Mouse (Mus musculus): ENCODE results near the gene Pde4b.

Gene Pde4b

GRCm38 (mm10) chr4:102287172-102287571 is 199.8 kb downstream of the Pde4b start:
- DNase-seq (ENCODE audit: low spot score in 2 of 2), result no peak

- no peak for DNase-seq (ENCODE audit: low spot score in 2 of 2)
These were observed 202.8 kb downstream of the Pde4b start for GRCm38 (mm10) chr4:102290052-102290734.

- no peak for DNase-seq (ENCODE audit: low spot score in 2 of 2)
These were observed 210.2 kb downstream of the Pde4b start for GRCm38 (mm10) chr4:102297558-102297957.

- DNase-seq (ENCODE audit: low spot score in 2 of 2), result no peak
These were observed 215.2 kb downstream of the Pde4b start for GRCm38 (mm10) chr4:102302568-102302967.

- no peak for DNase-seq (ENCODE audit: low spot score in 2 of 2)
These were observed 220.4 kb downstream of the Pde4b start for GRCm38 (mm10) chr4:102307661-102308297.

GRCm38 (mm10) chr4:102310630-102311029 is 223.3 kb downstream of the Pde4b start:
- no peak for DNase-seq (ENCODE audit: low spot score in 2 of 2)

GRCm38 (mm10) chr4:102316011-102316410 is 228.7 kb downstream of the Pde4b start:
- no peak for DNase-seq (ENCODE audit: low spot score in 2 of 2)

- DNase-seq (ENCODE audit: low spot score in 2 of 2), result no peak
These were observed 229.4 kb downstream of the Pde4b start for GRCm38 (mm10) chr4:102316699-102317285.

- DNase-seq (ENCODE audit: low spot score in 2 of 2), result no peak
These were observed 231.3 kb downstream of the Pde4b start for GRCm38 (mm10) chr4:102318596-102318995.

- DNase-seq (ENCODE audit: low spot score in 2 of 2), result no peak
These were observed 234.0 kb downstream of the Pde4b start for GRCm38 (mm10) chr4:102321340-102321739.

GRCm38 (mm10) chr4:102332386-102332785 is 245.0 kb downstream of the Pde4b start:
- DNase-seq (ENCODE audit: low spot score in 2 of 2), result no peak

- DNase-seq (ENCODE audit: low spot score in 2 of 2), result no peak
These were observed 245.5 kb downstream of the Pde4b start for GRCm38 (mm10) chr4:102332885-102333284.

- DNase-seq (ENCODE audit: low spot score in 2 of 2), result no peak
These were observed 259.7 kb downstream of the Pde4b start for GRCm38 (mm10) chr4:102346911-102347492.

- no peak for DNase-seq (ENCODE audit: low spot score in 2 of 2)
These were observed 264.4 kb downstream of the Pde4b start for GRCm38 (mm10) chr4:102351476-102352475.

GRCm38 (mm10) chr4:102353641-102354403 is 266.5 kb downstream of the Pde4b start:
- no peak for DNase-seq (ENCODE audit: low spot score in 2 of 2)

- DNase-seq (ENCODE audit: low spot score in 2 of 2), result no peak
These were observed 280.9 kb downstream of the Pde4b start for GRCm38 (mm10) chr4:102368105-102368735.

- DNase-seq (ENCODE audit: low spot score in 2 of 2), result no peak
These were observed 287.3 kb downstream of the Pde4b start for GRCm38 (mm10) chr4:102374614-102375013.

- no peak for DNase-seq (ENCODE audit: low spot score in 2 of 2)
These were observed 295.6 kb downstream of the Pde4b start for GRCm38 (mm10) chr4:102382763-102383505.

- DNase-seq (ENCODE audit: low spot score in 2 of 2), result no peak
These were observed 306.3 kb downstream of the Pde4b start for GRCm38 (mm10) chr4:102393605-102394004.
